Mouse (Mus musculus) lung, postnatal 36 days (tissue): ENCODE data around the gene Rsl1d1.

Experiments used
- DNase-seq: peaks from one replicate; pipeline ENCODE4 v3.0.0; 2022; ENCODE audit warnings: mixed read lengths

Gene Rsl1d1

GRCm38 (mm10) chr16:11157721-11158120 is 45.4 kb downstream of the Rsl1d1 start:
- peak; percentile 29 for DNase-seq

DNA sequence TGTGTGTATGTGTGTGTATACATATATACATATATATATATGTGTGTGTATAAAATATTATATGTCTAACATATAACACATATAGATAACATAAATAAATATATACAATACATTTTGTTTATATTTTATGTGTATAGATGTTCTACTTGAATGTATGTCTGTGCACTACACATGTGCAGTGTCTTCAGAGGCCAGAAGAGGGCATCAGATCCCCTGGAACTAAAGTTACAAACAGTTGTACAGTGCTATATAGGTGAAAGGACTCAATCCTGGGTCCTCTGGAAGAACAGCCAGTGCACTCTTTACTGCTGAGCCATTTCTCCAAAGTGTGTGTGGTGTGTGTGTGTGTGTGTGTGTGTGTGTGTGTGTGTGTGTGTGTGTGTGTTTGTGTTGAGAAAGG is 48.6 kb downstream of the Rsl1d1 start:
- peak; percentile 26 for DNase-seq

DNA sequence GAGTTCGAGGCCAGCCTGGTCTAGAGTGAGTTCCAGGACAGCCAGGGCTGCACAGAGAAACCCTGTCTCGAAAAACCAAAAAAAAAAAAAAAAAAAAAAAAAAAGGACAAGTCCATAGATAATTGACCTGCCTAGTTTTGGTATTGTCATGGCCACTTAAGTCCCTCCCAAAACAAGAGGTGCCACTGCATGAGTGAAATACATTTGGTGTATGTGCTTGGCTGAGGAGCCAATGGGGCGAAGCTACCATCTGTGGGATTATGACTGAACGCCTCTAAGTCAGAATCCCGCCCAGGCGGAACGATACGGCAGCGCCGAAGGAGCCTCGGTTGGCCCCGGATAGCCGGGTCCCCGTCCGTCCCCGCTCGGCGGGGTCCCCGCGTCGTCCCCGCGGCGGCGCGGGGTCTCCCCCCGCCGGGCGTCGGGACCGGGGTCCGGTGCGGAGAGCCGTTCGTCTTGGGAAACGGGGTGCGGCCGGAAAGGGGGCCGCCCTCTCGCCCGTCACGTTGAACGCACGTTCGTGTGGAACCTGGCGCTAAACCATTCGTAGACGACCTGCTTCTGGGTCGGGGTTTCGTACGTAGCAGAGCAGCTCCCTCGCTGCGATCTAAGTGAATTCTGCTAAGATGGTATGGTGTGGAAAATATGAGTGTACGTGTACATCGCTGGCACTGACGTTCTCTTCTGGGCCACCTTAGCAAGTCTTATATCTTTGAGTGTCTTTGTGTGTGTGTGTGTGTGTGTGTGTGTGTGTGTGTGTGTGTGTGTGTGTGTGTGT is 59.2 kb downstream of the Rsl1d1 start:
- DNase-seq, result peak; percentile 96
